ENCODE assay signal across 13 mouse cellular contexts in genomic region chr11:94913302-94914090, GRCm38 (mm10). TPM values are rescaled to one million over a fixed set of nuclear protein-coding genes. Genes with fewer than 3 reads are reported as not detected.
DNase-seq lines count a peak whose midpoint lies in the region; ATAC-seq and TF ChIP-seq lines count a peak whose summit lies in the region.
"Had no signal": no experiment of that assay in that cellular context is flagged by ENCODE, and none has a peak within 500 bp of the region (broad histone marks: within the 10 kb centered on the region; RNA-seq: fewer than 3 reads in every experiment).

No protein-coding gene starts in this region.

- no peaks in the 10 kb centered on the region for H3K4me1 ChIP-seq in hindbrain, embryonic 11.5 days (replicated peaks; ENCODE audit: control insufficient read depth, insufficient read depth, low read length)

- H3K4me2 ChIP-seq in hindbrain, embryonic 11.5 days (replicated peaks; ENCODE audit: low read depth, low read length) = no peak overlapping the region
- H3K4me2 ChIP-seq: forebrain, embryonic 15.5 days; hindbrain, embryonic 15.5 days had no signal

- no peaks in the 10 kb centered on the region for H3K9me3 ChIP-seq in hindbrain, embryonic 11.5 days (ENCODE audit: control insufficient read depth, low read length)
- H3K9me3 ChIP-seq: forebrain, embryonic 15.5 days; hindbrain, embryonic 15.5 days; megakaryocyte, embryonic 14.5 days had no signal

- no peaks in the 10 kb centered on the region for H3K36me3 ChIP-seq in hindbrain, embryonic 11.5 days (ENCODE audit: control insufficient read depth, insufficient read depth, low read length)
- H3K36me3 ChIP-seq: forebrain, embryonic 15.5 days; hindbrain, embryonic 15.5 days had no signal

- 0 out of 2 replicates have a peak overlapping the region, but pooled peaks have one; percentile 20 for H3K27ac ChIP-seq in layer of hippocampus, adult 2 months
- H3K27ac ChIP-seq in hindbrain, embryonic 11.5 days (ENCODE audit: low read depth, low read length) = no peak overlapping the region
- H3K27ac ChIP-seq: forebrain, embryonic 15.5 days; hindbrain, embryonic 15.5 days had no signal

- WGBS in hindbrain, embryonic 11.5 days = 77% methylated on average over 6 of the region's 6 CpGs

- no peak for ATAC-seq in hindbrain, embryonic 11.5 days (ENCODE audit: low FRiP score)
- ATAC-seq: forebrain, embryonic 15.5 days had no signal

- H3K4me3 ChIP-seq in layer of hippocampus, adult 2 months = no peak overlapping the region
- no peak overlapping the region for H3K4me3 ChIP-seq in hindbrain, embryonic 11.5 days (ENCODE audit: low read depth, low read length)
- H3K4me3 ChIP-seq: forebrain, embryonic 15.5 days; hindbrain, embryonic 15.5 days; megakaryocyte, embryonic 14.5 days had no signal

- DNase-seq in layer of hippocampus, adult 2 months (ENCODE audit: low spot score in 2 of 2) = no peak
- no peak for DNase-seq in layer of hippocampus, adult 9-11 months
- DNase-seq in cerebellum, adult 8-10 months = peak; percentile 72
- peak; percentile 63 to 71 for DNase-seq in heart, adult 9 months (ENCODE audit: low spot score in 2 of 2)
- DNase-seq in lung, postnatal 36 days = peak; percentile 54
- no peak for DNase-seq in retina, postnatal 1 day
- DNase-seq in right cerebral cortex, adult 2 months (ENCODE audit: low spot score in 2 of 2) = no peak
- no peak for DNase-seq in hindbrain, embryonic 11.5 days (ENCODE audit: low spot score)

- TF ChIP-seq CTCF in layer of hippocampus, adult 2 months (conservative IDR thresholded peaks at IDR 0.05) = no peak

- no peak overlapping the region for H3K9ac ChIP-seq in hindbrain, embryonic 11.5 days (ENCODE audit: low read depth, low read length)
- H3K9ac ChIP-seq: forebrain, embryonic 15.5 days; hindbrain, embryonic 15.5 days had no signal

- H3K27me3 ChIP-seq in hindbrain, embryonic 11.5 days (ENCODE audit: control insufficient read depth, insufficient read depth, low read length) = no peaks in the 10 kb centered on the region
- H3K27me3 ChIP-seq: forebrain, embryonic 15.5 days; hindbrain, embryonic 15.5 days had no signal

RNA-seq across cellular contexts. Expression of gene Col1a1, which starts 22.5 kb away (rescaled TPM):
- 10 to 100 TPM in 1 of 2 experiments, 1 to 10 TPM in 1; 9.6 to 14.0 TPM for total RNA-seq in layer of hippocampus, adult 2 months (2021)
- polyA plus RNA-seq in hindbrain, embryonic 11.5 days (2014; fragmentation: Nextera tagmentation; extraction: Ambion mirVana) = 122 and 135 TPM in 2 replicates

RNA-seq across cellular contexts. Expression of gene Hils1, which starts 53.9 kb away (rescaled TPM):
- total RNA-seq in layer of hippocampus, adult 2 months (2021) = not detected
- polyA plus RNA-seq in hindbrain, embryonic 11.5 days (2014; fragmentation: Nextera tagmentation; extraction: Ambion mirVana) = not detected in 2 replicates
- total RNA-seq: layer of hippocampus, postnatal 10 days had no signal
- polyA plus RNA-seq: forebrain, embryonic 15.5 days; hindbrain, embryonic 15.5 days; stomach, embryonic 14.5 days had no signal

Comparison
In these comparisons a context has a peak if more than half of its experiments do, and no peak if none do; other contexts are left out.
1. DNase-seq: peak in cerebellum, adult 8-10 months (single experiment), heart, adult 9 months (2 of 2) and lung, postnatal 36 days (single experiment); none in layer of hippocampus, adult 2 months (0 of 2), layer of hippocampus, adult 9-11 months (single experiment), retina, postnatal 1 day (single experiment), right cerebral cortex, adult 2 months (0 of 2) and hindbrain, embryonic 11.5 days (single experiment).